Mouse (Mus musculus): ENCODE results near the gene E130114P18Rik.

- TF ChIP-seq GATA1 (IDR thresholded peaks at IDR 0.05; ENCODE audit: borderline replicate concordance, low read length) (no peak), FLI1 (IDR thresholded peaks at IDR 0.05; ENCODE audit: low read length) (no peak)
These were observed 31.6 kb downstream of the E130114P18Rik start for GRCm38 (mm10) chr4:97746106-97746900.
